10 mouse cellular contexts compared by ENCODE assay signal in the genomic region with DNA sequence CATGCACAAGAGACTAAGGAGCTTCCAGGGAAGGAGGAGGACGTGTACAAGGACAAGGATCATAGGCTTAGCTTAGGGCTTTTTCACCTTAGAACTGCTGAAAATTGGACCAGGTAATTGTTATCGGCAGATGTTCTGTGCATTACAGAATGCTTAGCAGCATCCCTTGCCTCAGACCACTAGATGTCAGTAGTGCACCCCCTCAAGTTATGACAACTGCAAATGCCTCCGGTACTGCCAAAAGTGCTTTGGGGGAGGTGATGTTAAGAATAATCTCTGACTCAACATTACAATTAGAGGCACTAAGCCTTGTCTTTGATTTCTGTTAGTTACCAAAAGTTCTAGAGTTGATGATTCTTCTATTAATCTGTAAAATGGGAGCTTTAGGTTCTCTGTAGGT. TPM values are rescaled to one million over a fixed set of nuclear protein-coding genes. Genes with fewer than 3 reads are reported as not detected.
DNase-seq lines count a peak whose midpoint lies in the region; ATAC-seq and TF ChIP-seq lines count a peak whose summit lies in the region.
"Had no signal": no experiment of that assay in that cellular context is flagged by ENCODE, and none has a peak within 500 bp of the region (broad histone marks: within the 10 kb centered on the region; RNA-seq: fewer than 3 reads in every experiment).

No protein-coding gene starts in this region.

- TF ChIP-seq CTCF in midbrain, postnatal 0 days (IDR thresholded peaks at IDR 0.05) = peak; percentile 72

- no peaks in the 10 kb centered on the region for H3K36me3 ChIP-seq in heart, embryonic 12.5 days
- no peaks in the 10 kb centered on the region for H3K36me3 ChIP-seq in midbrain, postnatal 0 days (ENCODE audit: insufficient read depth, low read length)
- H3K36me3 ChIP-seq in midbrain, embryonic 13.5 days = no peaks in the 10 kb centered on the region

- WGBS in heart, embryonic 12.5 days = 29% methylated on average over 3 of the region's 3 CpGs
- 39% methylated on average over 3 of the region's 3 CpGs for WGBS in midbrain, postnatal 0 days
- 44% methylated on average over 3 of the region's 3 CpGs for WGBS in midbrain, embryonic 13.5 days

- intact Hi-C loops in left cerebral cortex, postnatal 36 days (cut with DNase I) = no loop called here

- DNase-seq in heart, adult 8-10 months (ENCODE audit: low spot score) = peak; percentile 1
- DNase-seq in midbrain, postnatal 0 days (ENCODE audit: low spot score) = peak; percentile 60
- DNase-seq in cerebellum, postnatal 36 days = peak; percentile 5 to 11
- peak; percentile 4 to 7 for DNase-seq in left cerebral cortex, postnatal 36 days (ENCODE audit: low spot score in 2 of 2)
- no peak for DNase-seq in thymus, postnatal 0 days (ENCODE audit: low spot score)
- DNase-seq in urinary bladder, adult 18-20 months (ENCODE audit: low spot score in 2 of 2) = no peak

- no peak overlapping the region for H3K27ac ChIP-seq in heart, embryonic 12.5 days (ENCODE audit: poor library complexity, severe bottlenecking)
- H3K27ac ChIP-seq in midbrain, postnatal 0 days (ENCODE audit: low read depth, low read length) = no peak overlapping the region
- H3K27ac ChIP-seq in midbrain, embryonic 13.5 days = no peak overlapping the region

- H3K4me1 ChIP-seq in heart, embryonic 12.5 days (replicated peaks) = no peaks in the 10 kb centered on the region
- no peaks in the 10 kb centered on the region for H3K4me1 ChIP-seq in midbrain, postnatal 0 days (ENCODE audit: insufficient read depth, low read length)
- H3K4me1 ChIP-seq in midbrain, embryonic 13.5 days (replicated peaks) = no peaks in the 10 kb centered on the region
- H3K4me1 ChIP-seq: megakaryocyte, embryonic 14.5 days had no signal

- H3K9me3 ChIP-seq in heart, embryonic 12.5 days (replicated peaks) = no peaks in the 10 kb centered on the region
- no peaks in the 10 kb centered on the region for H3K9me3 ChIP-seq in midbrain, postnatal 0 days (ENCODE audit: low read length)
- H3K9me3 ChIP-seq in midbrain, embryonic 13.5 days = no peaks in the 10 kb centered on the region
- H3K9me3 ChIP-seq: megakaryocyte, embryonic 14.5 days had no signal

- ATAC-seq in heart, embryonic 12.5 days (ENCODE audit: insufficient number of reproducible peaks, low FRiP score) = no peak
- ATAC-seq in midbrain, postnatal 0 days (ENCODE audit: low FRiP score) = no peak
- ATAC-seq in midbrain, embryonic 13.5 days = no peak

- H3K27me3 ChIP-seq in heart, embryonic 12.5 days (replicated peaks) = no peaks in the 10 kb centered on the region
- no peaks in the 10 kb centered on the region for H3K27me3 ChIP-seq in midbrain, postnatal 0 days (ENCODE audit: insufficient read depth, low read length)
- H3K27me3 ChIP-seq in midbrain, embryonic 13.5 days = no peaks in the 10 kb centered on the region
- H3K27me3 ChIP-seq: megakaryocyte, embryonic 14.5 days had no signal

- H3K4me2 ChIP-seq in heart, embryonic 12.5 days = no peak overlapping the region
- H3K4me2 ChIP-seq in midbrain, postnatal 0 days (ENCODE audit: low read depth, low read length, poor library complexity, severe bottlenecking) = no peak overlapping the region
- H3K4me2 ChIP-seq in midbrain, embryonic 13.5 days (replicated peaks) = no peak overlapping the region

- no peak overlapping the region for H3K4me3 ChIP-seq in heart, embryonic 12.5 days
- no peak overlapping the region for H3K4me3 ChIP-seq in midbrain, postnatal 0 days (ENCODE audit: low read depth, low read length)
- H3K4me3 ChIP-seq in midbrain, embryonic 13.5 days (replicated peaks) = no peak overlapping the region
- H3K4me3 ChIP-seq: megakaryocyte, embryonic 14.5 days had no signal

- H3K9ac ChIP-seq in heart, embryonic 12.5 days = no peak overlapping the region
- H3K9ac ChIP-seq in midbrain, postnatal 0 days (replicated peaks; ENCODE audit: low read length, poor library complexity, severe bottlenecking) = no peak overlapping the region
- H3K9ac ChIP-seq in midbrain, embryonic 13.5 days (replicated peaks) = no peak overlapping the region

RNA-seq across cellular contexts. Expression of gene Ldoc1, which starts 56.2 kb away (rescaled TPM):
- total RNA-seq in heart, adult 8-10 months (2022) = under 1 TPM in 3 of 4 experiments, not detected in 1; 0.19 to 0.65 (median 0.49) TPM
- polyA plus RNA-seq in heart, embryonic 12.5 days (2016; fragmentation: Nextera tagmentation; extraction: Ambion mirVana) = 0.21 and 0.38 TPM in 2 replicates
- 4.8 and 10.6 TPM in 2 replicates for total RNA-seq in midbrain, postnatal 0 days (2014; rRNA removed)
- polyA plus RNA-seq in midbrain, postnatal 0 days (2015; fragmentation: Nextera tagmentation; extraction: Ambion mirVana) = 9.7 and 9.9 TPM in 2 replicates
- polyA plus RNA-seq in midbrain, embryonic 13.5 days (2015; fragmentation: Nextera tagmentation; extraction: Ambion mirVana) = 1.8 and 2.5 TPM in 2 replicates
- total RNA-seq in left cerebral cortex, postnatal 36 days (2021) = 1 to 10 TPM; 1.3 to 1.7 TPM
- 0.09 TPM in 1 of 2 replicates, not detected in the other for polyA plus RNA-seq in thymus, postnatal 0 days (2015; fragmentation: Nextera tagmentation; extraction: Ambion mirVana)
- polyA plus RNA-seq: heart, embryonic 14.5 days had no signal

Comparison
In these comparisons a context has a peak if more than half of its experiments do, and no peak if none do; other contexts are left out.
1. DNase-seq: peak in heart, adult 8-10 months (single experiment), midbrain, postnatal 0 days (single experiment), cerebellum, postnatal 36 days (2 of 2) and left cerebral cortex, postnatal 36 days (2 of 2); none in thymus, postnatal 0 days (single experiment) and urinary bladder, adult 18-20 months (0 of 2).